Mouse (Mus musculus) erythroid progenitor cell, adult 5-6 weeks (primary cell): ENCODE measurements around the gene Gm10382. TPM values are rescaled to one million over a fixed set of nuclear protein-coding genes. Genes with fewer than 3 reads are reported as not detected.

Experiments
- ATAC-seq: replicated peaks from 2 replicates; pipeline ENCODE4 v1.8.0; 2016; ENCODE audit warnings: moderate number of reproducible peaks, mild to moderate bottlenecking, moderate TSS enrichment, inconsistent platforms; ENCODE audit not compliant: poor library complexity, low FRiP score, severe bottlenecking
- total RNA-seq, 2 experiments: library from RNA; stranded (forward) in 1 of 2; stranded (reverse) in 1 of 2; fragments of 150-400 nt in 1 of 2; fragments of 186-747, 209-891 nt in 1 of 2; gene quantifications; 2 replicates each; pipeline versions ENCODE4 v1.2.3 to v1.2.4; 2015 to 2017; ENCODE audit warnings: low replicate concordance in 2 of 2

The Gm10382 gene
- total RNA-seq (2015; ENCODE audit: low replicate concordance) (not detected in 2 replicates), total RNA-seq (2017; ENCODE audit: low replicate concordance) (not detected in 2 replicates)

DNA sequence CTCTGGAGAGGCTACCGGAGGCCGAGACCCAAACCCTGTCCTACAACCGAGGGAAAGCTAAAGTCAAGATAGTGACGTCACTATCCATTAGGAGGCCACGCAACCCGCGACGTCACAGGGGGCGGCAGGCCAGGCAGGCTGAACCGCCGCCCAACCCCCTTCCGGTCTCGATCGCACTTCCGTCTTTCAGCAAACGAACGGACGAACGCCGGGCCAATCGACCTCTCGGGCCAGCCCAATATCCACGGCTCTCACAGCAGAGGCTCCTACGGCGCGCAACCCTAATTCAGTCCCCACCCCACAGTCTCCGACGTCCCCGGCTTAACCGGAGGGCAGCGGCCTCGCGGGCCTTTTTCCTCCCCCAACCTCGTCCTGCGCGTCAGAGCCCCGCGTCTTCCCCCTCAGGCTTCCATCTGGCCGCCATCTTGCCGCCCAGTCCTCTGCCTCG lies at the start of gene Gm10382:
TSS of gene Gm10382 (plus strand) at position 192 of the 448 bp plus-strand sequence.
- ATAC-seq, result peak; percentile 65

DNA sequence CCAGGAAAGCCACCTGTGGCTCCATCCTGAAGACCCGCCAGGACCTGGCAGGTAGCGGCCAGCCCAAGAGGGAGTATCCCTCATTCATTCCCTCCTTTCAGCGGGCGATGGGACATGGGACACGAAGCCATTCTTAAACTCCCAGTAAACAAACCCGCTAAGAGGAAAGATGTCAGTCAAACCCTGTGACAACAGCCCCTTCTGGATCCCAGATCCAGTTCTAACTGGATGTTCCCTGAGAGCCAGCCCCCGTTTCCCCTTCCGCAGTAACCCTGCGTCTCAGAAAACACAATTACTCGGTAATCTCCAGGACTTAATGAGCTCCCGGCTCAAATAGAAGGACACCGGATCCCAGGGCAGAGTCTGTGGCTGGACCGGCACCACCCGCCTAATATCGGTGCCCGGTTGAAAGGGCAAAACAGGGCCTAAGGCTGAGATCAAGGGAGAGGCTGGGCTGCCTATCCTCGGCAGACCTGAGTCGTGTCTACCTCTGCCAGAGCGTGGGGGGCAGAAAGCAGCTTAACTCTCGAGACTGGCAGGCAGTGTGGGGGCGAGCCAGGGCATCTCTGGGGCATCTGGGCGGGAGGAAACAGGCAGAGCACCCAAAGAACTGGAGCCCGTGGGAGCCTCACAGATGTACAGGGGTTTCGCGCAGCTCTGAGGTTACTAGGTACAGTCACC lies 49.1 kb upstream of the Gm10382 start:
- peak; percentile 40 for ATAC-seq

DNA sequence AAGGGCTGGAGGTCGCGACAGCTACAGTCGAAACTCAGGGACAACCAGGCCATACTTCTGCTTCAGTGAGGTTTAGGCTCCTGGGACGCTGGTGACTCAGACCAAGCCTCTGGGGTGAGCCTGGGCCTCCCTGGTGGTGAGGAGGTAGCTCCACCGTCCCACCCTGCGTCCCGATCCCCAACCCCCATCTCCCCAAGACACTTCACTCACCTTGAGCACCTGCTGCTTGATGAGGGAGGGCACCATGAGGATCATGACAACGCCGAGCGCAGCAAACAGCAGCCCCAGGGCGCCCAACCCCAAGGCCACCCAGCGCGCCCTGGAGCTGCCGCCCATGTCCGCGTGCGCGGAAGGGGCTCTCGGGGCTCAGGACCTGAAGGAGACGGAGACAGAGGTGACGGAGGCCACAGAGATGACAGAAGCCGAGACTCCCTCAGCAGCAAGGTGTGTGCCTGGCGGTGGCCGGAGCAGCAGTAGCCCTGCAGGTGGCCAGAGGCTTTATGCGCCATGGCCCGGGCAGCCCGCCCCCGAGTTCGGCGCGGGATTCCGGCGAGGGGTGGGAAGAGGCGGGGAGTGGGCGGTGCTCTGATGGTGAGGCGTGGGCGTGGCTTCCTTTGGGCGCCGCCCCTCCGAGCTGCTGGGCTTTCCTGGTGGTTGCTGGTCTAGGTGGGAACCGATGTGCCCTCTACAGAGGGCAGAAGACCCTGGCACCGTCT lies 48.4 kb upstream of the Gm10382 start, which contains the start of gene Scarb1:
TSS of gene Scarb1 (minus strand) at position 548 of the 716 bp plus-strand sequence.
- peak; percentile 83 for ATAC-seq

DNA sequence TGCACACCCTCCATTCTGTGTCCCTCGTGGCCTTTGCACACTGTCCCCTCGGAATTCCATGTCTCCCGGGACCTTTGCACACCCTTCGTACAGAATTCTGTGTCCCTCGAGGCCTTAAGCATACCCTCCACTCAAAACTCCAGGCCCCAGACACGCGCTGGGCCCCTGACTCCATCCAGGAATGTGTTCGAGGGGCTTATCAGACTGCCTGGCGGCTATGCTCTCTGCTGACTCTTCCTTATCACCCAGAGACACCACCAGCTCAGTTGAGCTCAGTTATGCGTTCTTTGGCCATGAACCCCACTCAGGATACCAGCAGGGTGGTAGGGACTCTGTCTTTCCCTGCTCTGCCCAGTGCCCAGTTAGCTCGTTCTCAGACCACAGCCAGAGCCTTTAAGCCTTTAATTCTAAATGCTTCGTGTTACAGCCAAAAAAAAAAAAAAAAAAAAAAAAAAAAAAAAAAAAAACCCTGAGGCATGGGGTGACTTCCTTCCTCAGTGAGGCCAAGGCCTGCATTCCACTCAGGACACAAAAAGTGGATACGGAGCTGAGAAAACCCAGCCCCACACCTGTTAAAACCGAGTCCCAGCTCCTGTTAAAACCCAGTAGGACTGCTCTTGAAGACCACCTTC lies 47.5 kb upstream of the Gm10382 start:
- peak; percentile 75 for ATAC-seq

DNA sequence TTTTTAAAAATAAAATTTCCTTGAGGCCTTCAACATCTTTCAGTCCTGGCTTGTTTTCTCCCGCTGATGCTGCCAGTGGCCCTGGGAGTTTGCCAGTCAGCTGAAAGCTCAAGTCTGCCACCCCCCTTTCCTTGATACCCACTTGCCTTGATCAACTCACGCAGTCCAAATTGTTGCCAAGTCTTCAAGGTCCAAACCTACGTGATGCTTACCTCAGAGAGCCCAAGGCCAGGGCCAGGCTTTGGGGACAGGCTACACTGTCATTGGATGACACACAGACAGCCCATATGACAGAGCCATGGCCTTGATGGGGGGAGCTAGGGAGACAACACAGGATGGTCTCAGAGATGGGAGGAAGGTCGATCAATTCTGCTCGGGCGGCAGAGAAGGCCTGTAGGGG lies 44.8 kb upstream of the Gm10382 start:
- ATAC-seq, result no peak

DNA sequence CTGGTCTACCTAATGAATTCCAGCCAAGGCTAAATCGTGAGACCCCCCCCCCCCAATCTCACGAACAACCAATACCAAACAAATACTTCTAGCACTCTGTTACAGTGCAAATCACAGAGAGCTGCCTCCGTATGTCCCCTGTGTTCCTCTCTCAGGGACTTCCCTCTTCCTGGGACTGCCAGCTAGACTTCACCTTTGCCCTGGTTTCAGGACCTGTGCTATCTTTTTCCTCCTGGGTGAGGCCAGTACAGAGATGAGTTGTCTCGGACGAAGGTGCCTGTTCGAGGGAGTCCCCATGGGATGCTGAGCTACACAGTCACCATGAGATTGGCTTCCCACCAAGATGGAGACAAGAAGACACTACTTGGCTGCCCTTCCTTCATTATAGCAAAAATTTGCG lies 41.1 kb upstream of the Gm10382 start:
- ATAC-seq, result no peak

DNA sequence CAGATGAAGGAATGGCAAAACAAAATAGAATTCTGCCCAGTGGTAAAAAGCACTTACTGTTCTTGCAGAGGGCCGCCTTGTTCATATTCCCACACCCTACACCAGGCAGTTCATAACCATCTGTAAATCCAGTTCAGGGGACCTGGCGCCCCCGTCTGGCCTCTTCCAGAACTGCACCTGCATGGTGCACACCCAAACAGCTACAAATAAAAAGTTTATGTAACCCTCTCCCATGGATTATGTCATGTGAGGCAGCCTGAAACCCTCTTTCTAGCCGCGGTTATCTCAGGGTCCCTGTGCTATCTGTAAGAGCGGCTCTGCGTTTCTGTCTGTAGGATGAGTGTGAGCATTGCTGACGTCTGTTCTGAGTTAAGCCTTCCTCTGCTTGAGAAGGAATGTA lies 40.6 kb upstream of the Gm10382 start:
- ATAC-seq, result peak; percentile 76

DNA sequence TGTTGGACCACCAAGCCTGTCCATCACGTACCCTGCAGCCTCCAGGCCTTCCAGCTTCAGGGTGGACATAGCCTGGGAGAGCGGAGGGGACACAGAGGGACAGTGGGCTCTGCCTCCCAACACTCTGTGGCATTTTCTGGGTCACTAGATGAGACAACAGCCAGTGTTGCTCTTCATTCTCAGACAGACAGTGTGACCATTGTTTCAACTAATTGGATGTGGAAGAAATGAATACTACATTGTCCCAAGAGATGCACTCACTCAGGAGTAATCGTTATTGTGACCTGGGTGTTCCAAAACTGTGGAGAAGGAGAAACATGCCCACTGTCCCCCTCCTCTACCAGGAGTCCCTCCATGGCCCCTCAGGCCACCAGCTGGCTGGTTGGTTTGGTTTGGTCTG lies 39.7 kb upstream of the Gm10382 start:
- no peak for ATAC-seq

DNA sequence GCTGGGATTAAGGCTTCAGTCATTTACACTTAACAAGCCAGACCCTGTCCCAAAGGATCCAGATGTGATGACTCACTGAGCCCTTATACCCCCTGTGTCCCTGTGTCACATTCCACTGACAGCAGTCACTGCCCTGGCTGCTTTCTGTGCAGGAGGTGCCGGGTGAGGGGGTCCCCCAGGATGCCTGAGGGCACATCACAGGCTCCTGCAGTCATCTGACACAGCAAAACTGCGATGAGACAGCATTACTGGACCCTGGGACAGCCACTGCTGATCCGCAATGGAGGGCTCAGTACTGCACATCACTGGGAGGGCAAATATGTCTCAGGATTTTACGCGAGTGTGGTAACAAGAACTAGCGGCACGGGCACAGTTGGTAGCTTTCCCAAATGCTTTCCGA lies 38.1 kb upstream of the Gm10382 start:
- ATAC-seq, result no peak

DNA sequence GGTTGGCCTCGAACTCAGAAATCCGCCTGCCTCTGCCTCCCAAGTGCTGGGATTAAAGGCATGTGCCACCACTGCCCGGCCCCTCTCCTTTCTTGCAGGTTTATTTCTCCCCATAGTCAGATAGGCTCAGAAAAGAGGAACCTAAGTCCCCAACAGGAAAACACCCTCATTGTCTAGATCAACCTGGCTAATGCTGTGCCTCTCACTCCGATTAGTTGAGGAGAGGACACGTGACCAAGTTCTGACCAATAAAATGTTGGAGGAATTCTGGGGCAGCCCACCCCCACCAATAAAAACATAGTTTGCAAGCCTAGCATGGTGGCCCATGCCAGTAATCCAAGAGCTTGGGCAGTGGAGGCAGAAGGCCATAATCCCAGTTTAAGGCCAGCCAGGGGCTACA lies 37.2 kb upstream of the Gm10382 start:
- no peak for ATAC-seq

DNA sequence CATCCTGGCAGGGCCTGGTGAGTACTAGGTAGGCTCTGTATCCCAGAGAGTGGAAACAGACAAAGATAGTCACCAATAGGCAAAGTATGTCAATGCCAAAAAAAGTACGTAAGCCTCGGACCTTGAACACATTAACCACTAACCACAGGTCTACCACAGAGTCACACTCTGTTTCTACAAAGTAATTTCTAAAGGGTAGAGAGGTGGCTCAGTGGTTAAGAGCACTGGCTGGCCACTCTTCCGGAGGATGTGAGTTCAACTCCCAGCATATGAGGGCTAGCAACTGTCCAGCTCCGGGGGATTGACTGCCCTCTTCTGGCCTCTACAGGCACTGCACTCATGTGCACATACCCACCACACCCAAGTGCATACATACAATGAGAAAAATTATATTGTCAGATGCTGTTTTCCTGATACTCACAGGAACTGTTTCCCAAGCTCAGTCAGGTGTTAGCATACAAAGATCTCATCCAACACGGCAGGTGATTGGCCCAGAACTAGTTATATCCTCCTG lies 36.3 kb upstream of the Gm10382 start:
- no peak for ATAC-seq

DNA sequence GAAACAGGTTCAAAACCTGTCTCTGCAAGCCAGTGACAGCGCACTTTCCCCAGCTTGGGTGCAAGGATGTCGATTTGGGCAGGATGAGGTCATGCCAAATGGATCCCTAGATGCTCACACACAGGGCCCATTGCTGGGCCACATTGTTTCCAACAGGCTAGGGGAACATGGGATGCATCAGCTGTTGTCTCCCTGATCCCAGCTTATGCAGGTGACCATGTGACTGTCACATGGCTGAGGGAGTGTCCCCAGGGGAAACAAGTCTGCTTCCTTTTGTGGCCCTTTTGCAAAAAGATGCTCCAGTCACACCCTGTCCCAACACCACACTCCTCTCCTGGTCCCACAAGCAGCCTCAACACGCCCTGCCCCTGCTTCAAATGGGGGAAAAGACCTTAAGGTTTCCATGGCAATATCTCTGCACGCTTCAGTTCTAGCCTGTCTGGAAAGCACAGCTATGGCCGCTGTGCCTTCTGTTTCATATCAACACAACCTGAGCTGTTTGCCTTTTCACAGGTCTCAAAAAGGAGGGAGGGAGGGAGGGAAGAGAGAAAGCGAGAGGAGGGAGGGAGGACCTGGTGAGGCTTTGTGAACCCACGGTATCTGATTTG lies 34.1 kb upstream of the Gm10382 start:
- ATAC-seq, result no peak

DNA sequence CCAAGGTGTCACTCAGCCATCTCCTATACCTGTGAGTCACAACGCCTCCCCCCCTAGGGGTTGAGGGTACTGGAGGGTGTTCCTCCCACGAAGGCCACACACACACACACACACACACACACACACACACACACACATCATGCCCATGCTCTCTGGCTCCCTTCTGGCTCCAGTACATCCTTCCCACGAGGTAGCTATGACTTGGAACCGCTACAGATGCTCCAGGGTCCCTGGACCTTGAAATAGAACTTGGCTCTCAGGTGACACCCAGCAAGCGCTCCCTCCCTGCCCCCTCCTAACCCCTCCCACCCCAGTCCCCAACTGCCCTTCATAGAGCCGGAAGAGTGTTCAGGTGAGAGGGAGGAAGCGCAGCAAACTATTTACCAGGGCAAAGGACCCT lies 33.5 kb upstream of the Gm10382 start:
- no peak for ATAC-seq

DNA sequence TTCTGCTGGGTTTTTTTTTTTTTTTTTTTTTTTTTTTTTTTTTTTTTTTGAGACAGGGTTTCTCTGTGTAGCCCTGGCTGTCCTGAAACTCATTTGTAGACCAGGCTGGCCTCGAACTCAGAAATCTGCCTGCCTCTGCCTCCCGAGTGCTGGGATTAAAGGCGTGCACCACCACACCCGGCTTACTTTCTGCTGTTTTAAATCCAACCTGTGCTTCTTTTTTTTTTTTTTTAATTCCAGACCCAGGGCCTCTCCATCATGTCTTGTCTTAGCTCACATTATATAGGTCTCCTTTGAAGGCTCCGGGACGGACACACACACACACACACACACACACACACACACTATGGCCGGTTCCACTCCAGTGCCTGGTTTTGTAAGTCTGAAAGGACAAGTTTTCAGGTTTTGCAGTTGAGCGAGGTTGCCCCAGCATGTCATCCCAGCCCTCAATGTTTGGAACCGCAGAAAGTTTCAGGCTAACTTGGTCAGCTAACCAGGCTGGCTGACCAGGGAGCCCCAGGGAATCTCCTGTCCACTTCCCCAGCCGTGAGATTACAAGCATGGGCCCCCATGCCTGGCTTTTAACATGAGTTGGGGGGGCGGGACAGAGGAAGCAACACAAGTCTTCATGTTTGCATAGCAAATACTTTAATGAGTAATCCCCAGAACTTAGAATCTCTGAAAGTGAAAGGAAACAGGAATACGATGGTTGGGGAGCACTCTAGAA lies 31.4 kb upstream of the Gm10382 start:
- no peak for ATAC-seq

DNA sequence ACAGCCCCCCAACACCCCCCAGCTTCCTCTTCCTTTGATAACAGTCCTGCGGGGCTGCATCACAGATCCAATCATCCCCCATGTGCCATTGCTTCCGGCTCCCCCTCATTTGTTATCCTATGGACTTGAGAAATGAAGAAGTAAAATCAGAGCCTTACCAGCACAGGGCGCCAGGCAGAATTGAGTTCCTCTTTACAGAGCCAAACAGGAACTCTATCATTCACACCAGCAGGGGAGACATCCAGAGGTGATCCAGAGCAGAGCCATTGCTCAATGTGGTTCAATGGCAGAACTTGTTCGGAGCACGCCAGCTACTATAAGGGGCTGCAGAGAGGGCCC lies 30.9 kb upstream of the Gm10382 start:
- ATAC-seq, result no peak

DNA sequence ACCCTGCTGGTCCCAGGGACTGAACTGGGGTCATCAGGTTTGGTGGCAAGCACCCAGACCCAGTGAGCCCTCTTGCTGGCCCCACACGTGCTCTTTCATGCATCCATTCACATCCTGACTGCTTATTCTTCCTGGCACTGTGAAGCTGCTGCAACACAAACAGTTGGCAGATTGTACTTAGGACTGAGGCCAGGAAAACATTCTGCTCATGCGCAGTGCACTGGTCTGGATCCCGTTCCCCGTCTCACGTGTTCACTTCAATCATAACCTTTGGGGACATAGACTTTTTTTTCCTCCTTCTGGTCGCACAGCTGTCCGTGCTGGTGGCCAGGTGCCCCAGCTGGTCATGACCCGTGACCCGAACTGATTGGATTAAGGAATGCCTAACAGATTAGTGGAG lies 28.6 kb upstream of the Gm10382 start:
- no peak for ATAC-seq

DNA sequence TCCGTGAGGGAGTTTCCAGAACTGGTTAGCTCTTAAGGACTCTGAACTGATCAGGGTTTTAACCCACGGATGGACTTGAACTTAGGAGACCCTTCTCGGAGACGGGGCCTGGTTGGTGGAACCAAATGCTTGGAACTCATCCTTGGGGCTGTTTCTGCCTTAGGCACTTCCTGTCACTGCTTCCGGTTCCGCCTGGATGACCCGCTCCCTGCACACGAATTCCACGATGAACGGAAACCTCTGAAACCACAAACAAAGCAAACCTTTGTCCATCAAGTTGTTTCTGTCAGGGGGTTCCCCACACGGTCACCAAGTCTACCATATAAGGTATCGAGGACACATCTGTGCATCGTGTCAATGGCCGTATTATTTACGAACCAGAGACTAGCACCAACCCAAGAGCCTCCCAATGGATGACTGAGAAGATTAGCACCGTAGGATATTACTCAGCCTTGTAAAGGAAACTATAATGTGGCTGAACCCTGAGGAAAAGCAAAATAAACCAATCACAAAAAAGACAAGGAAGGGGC lies 28.1 kb upstream of the Gm10382 start:
- no peak for ATAC-seq

DNA sequence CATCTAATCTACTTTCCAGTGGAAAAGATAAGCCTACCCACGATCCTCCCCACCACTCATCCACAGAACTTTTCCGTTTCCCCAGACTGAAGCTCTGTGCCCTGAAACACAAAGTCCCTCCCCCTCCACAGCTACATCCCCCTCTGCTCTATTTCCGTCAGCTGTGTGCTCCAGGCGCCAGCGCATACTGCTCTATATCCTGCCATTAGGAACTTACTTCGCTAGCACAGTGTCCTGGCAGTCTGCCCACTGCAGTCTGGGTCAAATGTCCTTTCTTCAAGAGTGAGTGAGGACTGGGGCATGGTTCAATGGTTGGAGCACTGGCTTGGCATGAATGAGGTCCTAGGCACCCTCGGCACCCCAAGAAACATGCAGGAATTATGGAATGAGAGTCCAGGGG lies 25.2 kb upstream of the Gm10382 start:
- no peak for ATAC-seq

DNA sequence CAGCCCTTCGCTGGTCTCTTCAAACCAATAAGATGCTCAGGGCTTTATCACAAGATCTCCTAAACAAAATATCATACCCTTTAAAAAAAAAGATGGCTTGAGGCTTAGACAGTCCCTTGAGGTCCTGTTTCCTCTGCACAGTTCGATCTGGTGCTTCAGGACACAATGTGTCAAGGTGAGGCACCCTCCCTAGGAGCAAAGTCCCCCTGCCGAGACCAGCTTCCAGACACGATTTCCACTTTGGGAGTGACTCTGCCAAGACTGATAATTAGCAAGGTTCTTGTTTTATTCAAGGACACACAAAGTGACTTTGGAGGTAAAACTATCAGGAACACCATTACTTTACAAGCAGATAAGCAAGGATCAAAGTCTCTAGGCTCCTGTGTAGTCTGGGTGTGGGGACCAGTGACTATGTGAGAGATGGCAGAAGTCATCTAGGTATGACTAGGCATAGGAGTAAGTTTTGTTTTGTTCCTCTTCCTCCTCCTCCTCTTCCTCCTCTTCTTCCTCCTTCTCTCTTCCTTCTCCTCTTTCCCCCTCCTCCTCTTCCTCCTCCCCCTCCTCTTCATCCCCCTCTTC lies 24.2 kb upstream of the Gm10382 start:
- ATAC-seq, result no peak
